Mouse (Mus musculus) ES-Bruce4 (cell line): Measurements from ENCODE around the gene Atp13a2.

ENCODE experiments used
- EP300 ChIP-seq: IDR thresholded peaks from 2 replicates; pipeline ENCODE4 v1.6.1; 2011; ENCODE audit warnings: low read depth, low read length; ENCODE audit not compliant: insufficient read depth
- POLR2A ChIP-seq: IDR thresholded peaks from one replicate; pipeline ENCODE4 v1.8.1; 2011; ENCODE audit warnings: low read length; ENCODE audit not compliant: insufficient read depth

GRCm38 (mm10) chr4:141012558-141012957 lies 25.9 kb downstream of the Atp13a2 start:
- TF ChIP-seq POLR2A, result no peak
- TF ChIP-seq EP300, result no peak
